Mouse (Mus musculus): ENCODE measurements around the gene H2afy. TPM values are rescaled to one million over a fixed set of nuclear protein-coding genes. Genes with fewer than 3 reads are reported as not detected.

H2afy gene
- polyA plus RNA-seq, 1 experiment from 2014 or later = 244 TPM

DNA sequence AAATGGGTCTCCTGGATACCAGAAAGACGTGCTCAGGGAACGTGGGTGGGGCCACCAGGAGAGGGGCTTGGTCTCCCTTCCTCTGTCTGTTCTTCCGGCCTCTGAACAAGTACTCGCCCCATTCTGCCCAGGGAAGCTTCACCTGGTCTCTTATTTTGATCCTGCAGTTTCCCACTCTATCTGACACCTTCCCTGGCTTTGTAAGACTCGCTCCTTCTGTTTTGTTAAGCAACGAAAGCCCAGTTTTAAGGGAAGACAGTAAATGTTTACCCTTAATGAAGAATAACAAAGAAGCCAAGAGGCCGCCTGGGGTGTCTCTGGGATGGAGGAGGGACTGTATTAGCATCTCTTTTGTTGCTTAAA is 7.0 kb upstream of the H2afy start:
- no peaks in the 10 kb centered on the region for H3K27me3 ChIP-seq (replicated peaks)
- no peaks in the 10 kb centered on the region for H3K36me3 ChIP-seq
- no peak overlapping the region for H3K27ac ChIP-seq (replicated peaks)
- no peak overlapping the region for H3K4me3 ChIP-seq (replicated peaks)
- H3K9me3 ChIP-seq (replicated peaks) = no peaks in the 10 kb centered on the region
- H3K4me2 ChIP-seq = no peak overlapping the region
- no peak overlapping the region for H3K9ac ChIP-seq (replicated peaks)
- no peak for ATAC-seq (ENCODE audit: low FRiP score)
- 0 out of 2 replicates have a peak, but pooled peaks cover 4% of the 10 kb centered on the region for H3K4me1 ChIP-seq
- 10% methylated on average over 7 of the region's 7 CpGs for WGBS

DNA sequence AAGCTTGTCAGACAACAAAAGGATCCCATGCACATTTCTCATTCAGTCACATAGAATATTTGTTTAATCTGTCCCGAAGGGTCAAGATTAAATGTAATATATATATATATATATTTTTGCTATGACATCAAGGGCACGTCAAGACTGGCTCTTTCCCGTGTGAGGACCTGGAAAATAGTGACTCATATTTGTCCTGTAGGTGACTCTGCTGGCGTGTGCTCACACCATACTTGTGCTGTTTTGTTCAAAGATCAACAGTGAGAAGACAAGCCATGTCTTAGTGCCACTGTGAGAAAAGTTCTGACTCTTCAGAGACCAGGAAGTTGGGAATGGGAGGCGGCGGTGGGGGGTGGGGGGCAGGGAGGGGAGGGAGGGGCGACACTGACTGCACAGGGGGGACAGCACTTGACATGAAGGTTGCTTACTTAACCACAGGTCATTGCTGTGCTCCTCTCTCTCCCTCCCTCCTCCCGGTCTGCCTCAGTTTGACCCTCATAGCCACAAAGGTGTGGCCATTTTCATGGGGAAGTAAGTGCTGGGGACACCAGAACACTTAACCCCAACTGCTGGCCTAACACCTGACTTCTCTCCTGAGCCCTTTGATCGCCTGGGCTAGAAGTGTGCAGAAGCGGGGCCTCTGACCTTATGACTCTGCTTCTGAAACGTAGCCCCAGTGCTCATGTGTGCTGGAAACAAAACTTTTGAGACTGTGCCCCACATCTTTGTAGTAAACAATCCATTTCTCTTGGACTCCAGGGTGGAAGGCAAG is 6.4 kb upstream of the H2afy start:
- no peak overlapping the region for H3K27ac ChIP-seq (replicated peaks)
- 0 out of 2 replicates have a peak, but pooled peaks cover 4% of the 10 kb centered on the region for H3K4me1 ChIP-seq
- H3K9me3 ChIP-seq (replicated peaks) = no peaks in the 10 kb centered on the region
- H3K27me3 ChIP-seq (replicated peaks) = no peaks in the 10 kb centered on the region
- H3K4me2 ChIP-seq = no peak overlapping the region
- H3K4me3 ChIP-seq (replicated peaks) = no peak overlapping the region
- H3K9ac ChIP-seq (replicated peaks) = no peak overlapping the region
- ATAC-seq (ENCODE audit: low FRiP score) = no peak
- 24% methylated on average over 9 of the region's 11 CpGs for WGBS
- no peaks in the 10 kb centered on the region for H3K36me3 ChIP-seq

DNA sequence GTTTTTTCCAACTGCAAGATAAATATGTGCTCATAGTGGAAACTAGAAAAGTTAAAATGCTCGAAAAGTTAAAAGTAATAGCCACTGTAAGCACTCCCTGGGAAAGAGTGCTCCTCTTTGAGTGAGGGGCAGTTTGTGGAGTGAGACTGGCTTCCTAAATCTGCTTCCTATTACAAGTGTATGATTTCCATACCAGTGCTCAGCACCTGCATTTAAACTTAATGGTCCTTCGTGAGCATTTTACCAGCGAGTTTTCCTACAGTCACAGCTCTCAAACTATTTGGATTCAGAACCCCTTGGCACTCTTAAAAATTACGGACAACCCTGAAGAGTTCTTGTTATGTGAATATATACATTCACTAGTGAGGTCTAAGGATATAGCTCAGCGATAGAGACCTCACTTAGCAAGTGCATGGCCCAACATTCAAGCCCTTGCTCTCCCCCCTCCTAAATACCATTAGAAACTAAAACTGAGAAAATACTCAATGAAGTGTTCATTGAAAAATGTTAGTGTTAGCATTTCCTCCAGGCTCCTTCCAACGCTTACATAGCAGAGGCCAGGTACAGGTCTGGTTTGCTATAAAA is 3.1 kb upstream of the H2afy start:
- Histone ChIP-seq H3K9ac (replicated peaks) (no peak overlapping the region), H3K27me3 (replicated peaks) (no peaks in the 10 kb centered on the region), H3K4me3 (replicated peaks) (no peak overlapping the region), H3K4me1 (peaks cover 15% of the 10 kb centered on the region), H3K4me2 (no peak overlapping the region), H3K36me3 (no peaks in the 10 kb centered on the region), H3K9me3 (replicated peaks) (no peaks in the 10 kb centered on the region), H3K27ac (replicated peaks) (no peak overlapping the region)
- WGBS = 73% methylated on average over 6 of the region's 6 CpGs
- no peak for ATAC-seq (ENCODE audit: low FRiP score)

DNA sequence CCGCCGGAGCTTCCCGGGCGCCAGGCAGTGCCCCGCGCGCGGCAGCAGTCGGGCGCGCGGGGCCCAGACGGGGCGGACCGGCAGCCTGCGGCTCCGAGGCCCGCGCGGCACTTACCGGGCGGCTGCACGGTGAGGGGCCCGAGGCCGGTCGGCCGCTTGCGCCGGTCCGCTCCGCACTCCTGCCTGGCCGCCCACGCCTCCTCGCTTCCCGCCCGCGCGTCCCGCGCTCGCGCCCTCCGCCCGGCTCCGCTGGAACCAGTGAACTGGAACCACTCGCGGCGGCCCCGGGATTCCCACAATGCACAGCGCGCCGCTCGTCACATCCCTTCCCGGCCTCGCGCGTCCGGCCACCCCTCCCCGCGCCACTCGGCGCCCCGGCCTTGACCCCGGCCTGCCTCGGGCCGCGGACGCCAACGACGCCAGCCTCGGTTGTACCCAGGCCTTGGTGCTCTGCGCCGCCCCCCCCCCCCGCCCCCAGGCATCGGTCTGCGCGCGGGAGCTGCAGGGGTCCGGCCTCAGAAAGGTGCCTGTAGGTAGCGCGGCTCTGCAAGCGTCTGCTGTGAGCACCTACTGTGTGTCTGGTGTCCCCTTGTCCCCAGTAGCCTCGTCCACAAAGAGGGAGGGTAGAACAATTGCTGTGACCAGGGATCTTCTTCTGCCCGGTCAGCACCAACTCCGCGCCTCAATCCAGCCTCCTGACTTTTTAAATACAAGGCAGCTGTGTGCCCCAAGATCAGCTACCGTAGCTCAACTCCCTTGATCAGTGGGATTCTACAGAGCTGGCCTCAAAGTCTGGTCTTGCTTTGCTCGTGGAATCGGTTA is 719 bp downstream of the H2afy start:
- Histone ChIP-seq H3K4me2 (peak overlapping the region; percentile 91), H3K4me3 (replicated peaks) (peak overlapping the region; percentile 96), H3K9ac (replicated peaks) (peak overlapping the region; percentile 94), H3K36me3 (no peaks in the 10 kb centered on the region), H3K4me1 (peaks cover 44% of the 10 kb centered on the region), H3K27me3 (replicated peaks) (no peaks in the 10 kb centered on the region), H3K27ac (replicated peaks) (peak overlapping the region; percentile 87), H3K9me3 (replicated peaks) (no peaks in the 10 kb centered on the region)
- 2% methylated on average over 66 of the region's 89 CpGs for WGBS
- peak; percentile 89 for ATAC-seq (ENCODE audit: low FRiP score)

DNA sequence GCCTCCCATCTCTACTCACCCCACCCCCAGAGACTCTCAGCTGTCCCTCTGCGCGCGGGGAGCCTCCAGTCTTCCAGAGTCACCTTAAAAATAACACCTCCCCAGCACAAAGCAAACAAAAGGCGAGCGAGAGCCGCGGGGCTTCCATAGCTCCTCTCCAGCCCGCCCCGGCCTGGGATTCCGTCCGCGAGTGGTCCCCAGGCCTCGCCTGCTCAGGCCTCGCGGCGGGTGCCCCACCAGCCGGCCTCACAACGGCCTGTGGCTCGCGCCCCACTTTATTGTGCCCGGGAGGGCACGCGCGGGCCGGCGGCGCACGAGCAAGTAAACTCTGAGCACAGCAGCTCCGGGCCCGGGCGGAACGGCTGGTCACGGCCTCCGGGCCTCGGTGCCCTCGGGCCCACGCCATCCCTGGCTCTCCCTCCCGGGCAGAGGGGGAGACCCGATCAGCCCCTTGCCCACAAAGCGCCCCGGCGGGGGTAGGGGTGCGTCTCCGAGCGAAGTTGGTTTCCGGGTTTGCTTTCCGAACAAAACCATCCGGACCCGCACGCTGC is 1.5 kb downstream of the H2afy start:
- under 1% methylated on average over 50 of the region's 50 CpGs for WGBS
- no peaks in the 10 kb centered on the region for H3K36me3 ChIP-seq
- ATAC-seq (ENCODE audit: low FRiP score) = peak; percentile 56

DNA sequence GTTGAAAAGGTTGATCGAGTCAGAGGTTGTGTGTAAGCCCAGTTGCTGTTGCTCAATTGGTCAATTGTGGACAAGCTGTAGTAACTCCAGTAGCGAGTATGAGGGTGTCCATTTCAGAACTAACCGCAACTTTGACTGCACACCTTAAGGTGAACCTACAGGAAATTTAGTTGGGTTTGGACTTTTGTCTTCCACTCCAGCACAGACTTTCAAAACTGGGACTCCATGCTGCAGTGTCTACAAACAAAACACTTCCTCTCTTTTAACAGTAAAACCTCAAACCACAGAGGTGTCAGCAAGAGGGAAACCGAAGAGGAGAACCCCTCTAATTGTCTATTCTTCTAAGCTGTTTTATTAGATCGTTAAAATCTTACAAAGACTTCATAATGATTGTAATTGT is 2.1 kb downstream of the H2afy start:
- no peaks in the 10 kb centered on the region for H3K36me3 ChIP-seq
- H3K27ac ChIP-seq (replicated peaks) = no peak overlapping the region
- peaks cover 44% of the 10 kb centered on the region for H3K4me1 ChIP-seq
- H3K27me3 ChIP-seq (replicated peaks) = no peaks in the 10 kb centered on the region
- ATAC-seq (ENCODE audit: low FRiP score) = no peak
- H3K4me2 ChIP-seq = peak overlapping the region; percentile 91
- peak overlapping the region; percentile 96 for H3K4me3 ChIP-seq (replicated peaks)
- no peaks in the 10 kb centered on the region for H3K9me3 ChIP-seq (replicated peaks)
- 40% methylated on average over 5 of the region's 5 CpGs for WGBS
- no peak overlapping the region for H3K9ac ChIP-seq (replicated peaks)

More for the DNA sequence above, 1.5 kb downstream of the H2afy start:
- Histone ChIP-seq H3K4me3 (replicated peaks) (peak overlapping the region; percentile 96), H3K27ac (replicated peaks) (peak overlapping the region; percentile 87), H3K9me3 (replicated peaks) (no peaks in the 10 kb centered on the region), H3K4me1 (peaks cover 44% of the 10 kb centered on the region), H3K4me2 (peak overlapping the region; percentile 91), H3K27me3 (replicated peaks) (no peaks in the 10 kb centered on the region), H3K9ac (replicated peaks) (peak overlapping the region; percentile 94)

DNA sequence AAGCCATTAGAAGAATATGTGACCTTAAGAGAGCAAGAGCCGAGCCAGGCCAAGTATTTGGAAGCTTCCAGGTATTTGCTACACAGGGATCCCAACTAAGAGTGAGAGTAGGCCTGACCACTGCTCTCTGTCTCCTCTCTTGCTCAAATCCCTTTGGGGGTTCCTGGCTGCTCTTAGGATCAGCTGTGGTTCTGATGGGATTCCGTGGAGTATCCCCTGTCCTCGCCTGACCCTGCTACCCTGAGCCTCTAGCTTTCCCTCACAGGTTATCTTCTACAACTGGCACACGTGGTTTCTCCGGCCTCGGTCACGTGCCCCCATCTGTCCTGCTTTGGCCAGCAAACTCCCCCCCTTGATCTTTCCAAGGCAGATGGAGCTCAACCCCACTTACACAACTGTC is 3.2 kb downstream of the H2afy start:
- no peaks in the 10 kb centered on the region for H3K27me3 ChIP-seq (replicated peaks)
- H3K36me3 ChIP-seq = peaks cover 6% of the 10 kb centered on the region
- H3K27ac ChIP-seq (replicated peaks) = no peak overlapping the region
- H3K9me3 ChIP-seq (replicated peaks) = no peaks in the 10 kb centered on the region
- no peak for ATAC-seq (ENCODE audit: low FRiP score)
- H3K4me3 ChIP-seq (replicated peaks) = no peak overlapping the region
- H3K4me1 ChIP-seq = peaks cover 44% of the 10 kb centered on the region
- H3K9ac ChIP-seq (replicated peaks) = no peak overlapping the region
- H3K4me2 ChIP-seq = peak overlapping the region; percentile 91; the same call in 1 of the 2 replicates
- 88% methylated on average over 7 of the region's 7 CpGs for WGBS

DNA sequence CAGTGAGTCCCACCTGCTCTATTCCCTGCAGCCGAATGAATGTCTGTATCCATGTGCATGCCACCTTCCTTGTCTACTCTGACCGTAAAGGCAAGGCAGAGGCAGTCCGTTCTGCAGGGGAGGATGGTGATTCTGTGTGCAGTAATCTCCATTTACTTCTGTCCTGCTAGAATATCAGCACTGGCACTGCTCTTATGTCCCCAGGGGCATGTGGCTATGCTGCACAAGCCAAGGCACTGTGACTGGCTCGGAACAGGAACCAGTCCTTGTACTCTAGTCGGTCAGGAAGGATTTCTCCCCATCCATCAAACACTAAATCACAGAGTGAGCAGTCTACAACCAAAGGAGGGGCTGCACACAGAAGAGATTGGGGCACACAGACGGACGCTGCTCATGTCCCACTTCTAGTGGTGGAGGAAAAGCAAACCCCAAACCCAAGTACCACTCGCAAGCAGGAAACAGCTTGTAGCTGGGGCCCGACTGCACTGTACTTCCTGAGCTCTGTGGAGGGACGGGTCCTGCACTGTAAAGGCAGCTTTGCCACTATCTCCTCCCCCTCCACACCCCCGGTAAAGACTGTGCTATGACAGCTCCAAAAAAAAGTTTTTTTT is 3.7 kb downstream of the H2afy start:
- H3K4me3 ChIP-seq (replicated peaks) = no peak overlapping the region
- H3K36me3 ChIP-seq = peaks cover 11% of the 10 kb centered on the region
- no peak overlapping the region for H3K27ac ChIP-seq (replicated peaks)
- ATAC-seq (ENCODE audit: low FRiP score) = no peak
- H3K9me3 ChIP-seq (replicated peaks) = no peaks in the 10 kb centered on the region
- H3K9ac ChIP-seq (replicated peaks) = 0 out of 2 replicates have a peak overlapping the region, but pooled peaks have one; percentile 3
- H3K27me3 ChIP-seq (replicated peaks) = no peaks in the 10 kb centered on the region
- H3K4me2 ChIP-seq = peak overlapping the region; percentile 91; the same call in 1 of the 2 replicates
- 74% methylated on average over 11 of the region's 11 CpGs for WGBS
- peaks cover 44% of the 10 kb centered on the region for H3K4me1 ChIP-seq

DNA sequence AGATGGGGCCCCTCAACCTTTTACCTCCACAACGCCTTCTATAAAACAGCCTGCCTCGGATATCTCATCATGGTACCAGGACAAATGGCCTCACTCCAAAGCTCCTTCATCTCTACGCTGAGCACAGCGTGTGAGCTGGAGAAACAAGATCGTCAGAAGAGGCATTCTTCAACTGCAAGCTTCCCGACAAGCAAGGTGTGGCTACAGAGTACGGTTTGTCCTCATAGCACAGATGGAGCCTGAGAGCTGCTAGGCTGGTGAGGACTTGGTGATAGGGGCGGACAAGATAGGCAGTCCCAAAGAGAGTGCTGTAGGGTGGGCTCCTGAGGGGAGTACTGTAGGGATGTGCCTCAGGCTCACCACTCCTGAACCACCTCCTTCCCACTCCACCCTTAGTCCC is 5.6 kb downstream of the H2afy start:
- Histone ChIP-seq H3K9me3 (replicated peaks) (no peaks in the 10 kb centered on the region), H3K4me3 (replicated peaks) (no peak overlapping the region), H3K36me3 (peaks cover 30% of the 10 kb centered on the region), H3K27ac (replicated peaks) (no peak overlapping the region), H3K4me1 (peaks cover 37% of the 10 kb centered on the region), H3K4me2 (no peak overlapping the region), H3K27me3 (replicated peaks) (no peaks in the 10 kb centered on the region), H3K9ac (replicated peaks) (no peak overlapping the region)
- 88% methylated on average over 8 of the region's 8 CpGs for WGBS
- ATAC-seq (ENCODE audit: low FRiP score) = no peak

DNA sequence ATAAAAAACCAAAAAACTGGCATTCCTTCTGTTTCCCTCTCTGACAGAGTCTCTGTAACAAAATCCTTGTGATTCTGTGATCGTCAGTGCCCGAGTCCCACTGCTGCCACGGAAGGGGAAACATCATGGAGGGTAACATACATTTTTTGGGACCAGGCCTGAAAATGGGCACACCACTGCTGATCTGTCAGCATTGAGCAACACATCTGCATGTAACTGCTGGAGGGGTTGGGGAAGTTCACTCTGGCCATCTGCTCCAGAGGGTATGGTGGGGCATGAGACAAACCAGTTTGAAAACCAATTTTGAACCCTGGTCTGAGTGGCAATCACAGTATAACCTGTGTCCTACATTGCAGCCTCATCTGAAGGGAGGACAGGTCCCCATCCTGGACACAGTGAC is 6.6 kb downstream of the H2afy start:
- no peak for ATAC-seq (ENCODE audit: low FRiP score)
- peaks cover 39% of the 10 kb centered on the region for H3K36me3 ChIP-seq
- H3K27me3 ChIP-seq (replicated peaks) = no peaks in the 10 kb centered on the region
- no peak overlapping the region for H3K27ac ChIP-seq (replicated peaks)
- no peak overlapping the region for H3K4me3 ChIP-seq (replicated peaks)
- no peak overlapping the region for H3K4me2 ChIP-seq
- no peaks in the 10 kb centered on the region for H3K9me3 ChIP-seq (replicated peaks)
- no peak overlapping the region for H3K9ac ChIP-seq (replicated peaks)
- 97% methylated on average over 3 of the region's 3 CpGs for WGBS
- peaks cover 36% of the 10 kb centered on the region for H3K4me1 ChIP-seq

DNA sequence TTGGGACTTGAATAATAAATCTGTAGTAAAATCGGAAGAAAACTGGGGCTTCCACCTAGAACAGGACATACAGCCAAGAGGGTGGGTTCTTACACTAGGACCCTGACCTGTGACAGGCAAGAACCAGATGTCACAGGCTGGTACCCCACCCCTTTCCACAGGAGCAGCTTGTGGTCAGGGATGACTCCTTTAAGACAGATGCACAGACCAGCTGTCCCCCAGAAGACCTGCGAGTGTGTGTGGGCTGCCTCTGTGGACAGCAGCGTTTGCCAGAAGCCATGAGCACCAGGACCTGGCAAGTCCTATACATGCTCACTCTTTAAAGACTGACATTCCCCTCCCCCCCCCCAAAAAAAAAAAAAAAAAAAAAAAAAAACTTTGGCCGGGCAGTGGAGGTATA is 7.1 kb downstream of the H2afy start:
- Histone ChIP-seq H3K4me3 (replicated peaks) (no peak overlapping the region), H3K4me2 (no peak overlapping the region), H3K27ac (replicated peaks) (no peak overlapping the region), H3K27me3 (replicated peaks) (no peaks in the 10 kb centered on the region), H3K4me1 (peaks cover 33% of the 10 kb centered on the region), H3K9me3 (replicated peaks) (no peaks in the 10 kb centered on the region), H3K9ac (replicated peaks) (no peak overlapping the region), H3K36me3 (peaks cover 45% of the 10 kb centered on the region)
- ATAC-seq (ENCODE audit: low FRiP score) = no peak
- 86% methylated on average over 4 of the region's 4 CpGs for WGBS

All from neural tube, embryonic 15.5 days (tissue).